Mouse (Mus musculus) midbrain, embryonic 12.5 days (tissue): ENCODE results near the gene Vegfc. TPM values are rescaled to one million over a fixed set of nuclear protein-coding genes. Genes with fewer than 3 reads are reported as not detected.
A peak's percentile ranks its signal among the peaks of the same experiment; 100 is the strongest.

Experiments
- ATAC-seq: fragments of 200-750 bp; cut with Nextera tagmentation; 2 replicates; pipeline ENCODE4 v1.8.0; 2017; ENCODE audit warnings: low read depth, moderate TSS enrichment, moderate library complexity; ENCODE audit not compliant: low FRiP score
- H3K27ac ChIP-seq: fragments of 300-500 bp; sonication (generic); replicated peaks from 2 replicates; pipeline ENCODE4 v1.5.1; 2016; ENCODE audit warnings: mild to moderate bottlenecking
- H3K27me3 ChIP-seq: fragments of 300-500 bp; sonication (generic); 2 replicates; pipeline ENCODE4 v1.6.1; 2016; ENCODE audit warnings: mild to moderate bottlenecking
- H3K36me3 ChIP-seq: fragments of 300-500 bp; sonication (generic); 2 replicates; pipeline ENCODE4 v1.6.1; 2016
- H3K4me1 ChIP-seq: fragments of 300-500 bp; sonication (generic); 2 replicates; pipeline ENCODE4 v1.6.1; 2016
- H3K4me2 ChIP-seq: fragments of 300-500 bp; sonication (generic); replicated peaks from 2 replicates; pipeline ENCODE4 v1.6.1; 2016; ENCODE audit warnings: mild to moderate bottlenecking, moderate library complexity
- H3K4me3 ChIP-seq: fragments of 300-500 bp; sonication (generic); 2 replicates; pipeline ENCODE4 v1.5.1; 2016; ENCODE audit warnings: mild to moderate bottlenecking
- H3K9ac ChIP-seq: fragments of 300-500 bp; sonication (generic); replicated peaks from 2 replicates; pipeline ENCODE4 v1.6.1; 2016; ENCODE audit warnings: mild to moderate bottlenecking, moderate library complexity
- H3K9me3 ChIP-seq: fragments of 300-500 bp; sonication (generic); 2 replicates; pipeline ENCODE4 v1.6.1; 2016; ENCODE audit warnings: mild to moderate bottlenecking
- WGBS: fragments of 180-500 bp; shearing (Covaris S2); methylation state at CpG from one replicate; pipeline ENCODE4 v1.1.7; 2016; 5-methylcytosine and 5-hydroxymethylcytosine counted together
- polyA plus RNA-seq: library from polyadenylated mRNA; unstranded; fragments of >200 nt; fragmentation: Nextera tagmentation; extraction: Ambion mirVana; gene quantifications from 2 replicates; pipeline ENCODE4 v1.2.1, GENCODE M21; 2016

Gene Vegfc
- 4.4 and 5.7 TPM in 2 replicates for polyA plus RNA-seq

DNA sequence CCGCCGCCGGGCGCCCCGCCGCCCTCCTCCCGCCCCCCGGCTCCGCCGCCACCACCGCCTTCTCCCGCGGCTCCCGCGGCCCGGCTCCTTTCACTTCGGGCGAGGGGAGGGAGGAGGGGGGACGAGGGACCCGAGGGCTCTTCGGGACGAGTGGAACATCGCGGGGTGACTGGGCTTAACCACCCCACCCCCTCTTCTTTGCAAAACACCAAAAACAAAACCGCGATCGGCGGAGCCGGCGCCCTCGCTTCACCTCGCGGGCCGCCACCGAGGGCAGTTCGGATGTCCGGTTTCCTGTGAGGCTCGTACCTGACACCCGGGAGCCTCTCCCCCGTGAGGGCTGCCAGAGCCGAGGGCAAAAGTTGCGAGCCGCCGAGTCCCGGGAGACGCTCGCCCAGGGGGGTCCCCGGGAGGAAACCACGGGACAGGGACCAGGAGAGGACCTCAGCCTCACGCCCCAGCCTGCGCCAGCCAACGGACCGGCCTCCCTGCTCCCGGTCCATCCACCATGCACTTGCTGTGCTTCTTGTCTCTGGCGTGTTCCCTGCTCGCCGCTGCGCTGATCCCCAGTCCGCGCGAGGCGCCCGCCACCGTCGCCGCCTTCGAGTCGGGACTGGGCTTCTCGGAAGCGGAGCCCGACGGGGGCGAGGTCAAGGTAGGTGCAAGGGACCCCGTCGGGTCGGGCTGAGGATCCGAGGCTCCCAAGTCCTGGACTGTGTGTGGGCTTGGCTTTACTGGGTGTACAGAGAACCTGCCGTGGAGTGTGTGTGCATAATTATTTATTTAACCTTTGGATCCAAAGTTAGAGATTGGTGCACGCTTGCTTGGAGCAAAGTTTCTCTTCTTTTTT, at the start of gene Vegfc:
TSS of gene Vegfc (plus strand) at position 336 of the 850 bp plus-strand sequence.
- H3K4me1 ChIP-seq, result 0 out of 2 replicates have a peak, but pooled peaks cover 3% of the 10 kb centered on the region
- peak; percentile 85 for ATAC-seq
- peak within 1 kb of the TSS; percentile 82 for H3K9ac ChIP-seq
- no peaks in the 10 kb centered on the region for H3K9me3 ChIP-seq
- peaks cover 27% of the 10 kb centered on the region for H3K27me3 ChIP-seq
- H3K27ac ChIP-seq, result peak within 1 kb of the TSS; percentile 46
- under 1% methylated on average over 67 of the region's 79 CpGs for WGBS
- H3K4me3 ChIP-seq, result peak within 1 kb of the TSS; percentile 80
- H3K4me2 ChIP-seq, result peak within 1 kb of the TSS; percentile 83
- no peaks in the 10 kb centered on the region for H3K36me3 ChIP-seq

GRCm38 (mm10) chr8:54034584-54034983, 42.8 kb upstream of the Vegfc start:
- Histone ChIP-seq H3K9me3 (no peaks in the 10 kb centered on the region), H3K36me3 (no peaks in the 10 kb centered on the region), H3K9ac (no peak overlapping the region), H3K4me2 (no peak overlapping the region), H3K4me3 (no peak overlapping the region), H3K27me3 (no peaks in the 10 kb centered on the region), H3K4me1 (no peaks in the 10 kb centered on the region), H3K27ac (no peak overlapping the region)
- WGBS, result 94% methylated on average over 1 of the region's 1 CpGs
- peak; percentile 41; the same call in 1 of the 2 replicates for ATAC-seq

DNA sequence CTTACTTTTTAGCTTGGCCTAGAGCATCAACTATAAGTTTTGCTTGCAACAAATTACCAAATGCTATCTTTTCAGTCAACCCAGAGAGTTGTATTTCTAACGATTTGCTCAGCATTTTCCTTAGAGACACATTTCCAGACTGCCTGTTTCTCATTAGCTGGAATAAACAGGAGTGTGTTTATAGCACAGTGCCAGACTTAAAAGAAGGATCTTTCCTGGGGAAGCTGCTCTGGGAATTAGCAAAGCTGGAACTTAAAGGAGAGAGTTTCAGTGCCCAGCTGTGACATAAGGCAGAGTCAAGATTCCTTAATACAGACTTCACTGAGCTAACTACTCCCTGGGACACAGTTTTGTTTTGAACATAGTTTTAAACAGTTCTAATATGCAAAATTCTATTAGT, 34.8 kb upstream of the Vegfc start:
- no peak overlapping the region for H3K27ac ChIP-seq
- ATAC-seq, result no peak

GRCm38 (mm10) chr8:54043468-54043867, 33.9 kb upstream of the Vegfc start:
- Histone ChIP-seq H3K4me1 (no peaks in the 10 kb centered on the region), H3K27me3 (no peaks in the 10 kb centered on the region), H3K9ac (no peak overlapping the region), H3K27ac (no peak overlapping the region), H3K4me2 (no peak overlapping the region), H3K9me3 (no peaks in the 10 kb centered on the region), H3K4me3 (no peak overlapping the region), H3K36me3 (no peaks in the 10 kb centered on the region)
- whole genome bisulfite sequencing, result 91% methylated on average over 1 of the region's 1 CpGs
- no peak for ATAC-seq

More for the DNA sequence above, 34.8 kb upstream of the Vegfc start:
- no peak overlapping the region for H3K4me2 ChIP-seq
- no peaks in the 10 kb centered on the region for H3K27me3 ChIP-seq
- H3K36me3 ChIP-seq, result no peaks in the 10 kb centered on the region
- H3K9ac ChIP-seq, result no peak overlapping the region
- no peaks in the 10 kb centered on the region for H3K4me1 ChIP-seq
- no peaks in the 10 kb centered on the region for H3K9me3 ChIP-seq
- no peak overlapping the region for H3K4me3 ChIP-seq
- 44% methylated on average over 1 of the region's 1 CpGs for WGBS

- Histone ChIP-seq H3K27me3 (no peaks in the 10 kb centered on the region), H3K27ac (no peak overlapping the region), H3K4me3 (no peak overlapping the region), H3K4me2 (no peak overlapping the region), H3K36me3 (no peaks in the 10 kb centered on the region), H3K4me1 (peaks cover 4% of the 10 kb centered on the region; the same call in 1 of the 2 replicates), H3K9me3 (no peaks in the 10 kb centered on the region), H3K9ac (no peak overlapping the region)
- ATAC-seq, result peak; percentile 80
- 11% methylated on average over 1 of the region's 1 CpGs for WGBS
Observed at GRCm38 (mm10) chr8:54053210-54053609, 24.2 kb upstream of the Vegfc start.

GRCm38 (mm10) chr8:54065492-54065891, 11.9 kb upstream of the Vegfc start:
- no peaks in the 10 kb centered on the region for H3K36me3 ChIP-seq
- no peaks in the 10 kb centered on the region for H3K4me1 ChIP-seq
- 67% methylated on average over 4 of the region's 4 CpGs for WGBS

GRCm38 (mm10) chr8:54076301-54076700, 1.1 kb upstream of the Vegfc start:
- H3K4me2 ChIP-seq, result peak overlapping the region; percentile 83
- H3K9me3 ChIP-seq, result no peaks in the 10 kb centered on the region
- peaks cover 35% of the 10 kb centered on the region for H3K27me3 ChIP-seq
- no peak for ATAC-seq
- no peak overlapping the region for H3K27ac ChIP-seq
- H3K4me3 ChIP-seq, result no peak overlapping the region
- H3K36me3 ChIP-seq, result no peaks in the 10 kb centered on the region
- H3K4me1 ChIP-seq, result 0 out of 2 replicates have a peak, but pooled peaks cover 3% of the 10 kb centered on the region
- 59% methylated on average over 1 of the region's 1 CpGs for WGBS
- H3K9ac ChIP-seq, result no peak overlapping the region

More at GRCm38 (mm10) chr8:54065492-54065891, 11.9 kb upstream of the Vegfc start:
- no peak overlapping the region for H3K4me2 ChIP-seq
- H3K9ac ChIP-seq, result no peak overlapping the region
- H3K27me3 ChIP-seq, result peaks cover 13% of the 10 kb centered on the region
- no peak overlapping the region for H3K4me3 ChIP-seq
- no peak for ATAC-seq
- no peaks in the 10 kb centered on the region for H3K9me3 ChIP-seq
- no peak overlapping the region for H3K27ac ChIP-seq

DNA sequence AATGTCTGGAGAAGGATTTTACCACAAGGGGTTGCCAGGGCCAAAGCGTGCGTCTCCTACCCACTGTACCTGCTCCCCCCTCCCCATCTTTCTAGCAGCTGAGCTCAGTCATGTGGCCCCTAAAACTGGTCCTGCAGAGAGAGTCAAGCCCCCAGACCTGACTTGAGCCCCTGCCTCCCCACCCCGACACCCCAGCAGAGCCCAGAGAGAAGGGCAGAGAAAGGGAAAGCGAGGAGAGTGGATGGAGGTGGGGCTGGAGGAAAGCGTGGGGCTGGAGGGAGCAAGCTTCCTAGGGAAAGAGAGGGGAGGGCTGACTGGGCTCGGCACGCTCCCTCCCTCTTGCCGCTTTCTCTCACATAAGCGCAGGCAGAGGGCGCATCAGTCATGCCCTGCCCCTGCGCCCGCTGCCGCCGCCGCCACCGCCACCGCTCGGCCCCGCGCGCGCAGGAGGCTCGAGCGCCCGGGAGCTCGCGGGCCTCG, 575 bp upstream of the Vegfc start:
- Histone ChIP-seq H3K9me3 (no peaks in the 10 kb centered on the region), H3K4me2 (peak overlapping the region; percentile 83), H3K36me3 (no peaks in the 10 kb centered on the region), H3K4me1 (0 out of 2 replicates have a peak, but pooled peaks cover 3% of the 10 kb centered on the region), H3K4me3 (peak overlapping the region; percentile 80), H3K27ac (peak overlapping the region; percentile 46), H3K27me3 (peaks cover 34% of the 10 kb centered on the region), H3K9ac (peak overlapping the region; percentile 82)
- peak; percentile 95 for ATAC-seq
- 1% methylated on average over 18 of the region's 28 CpGs for WGBS

GRCm38 (mm10) chr8:54078121-54078440, 675 bp downstream of the Vegfc start:
- Histone ChIP-seq H3K4me1 (0 out of 2 replicates have a peak, but pooled peaks cover 3% of the 10 kb centered on the region), H3K36me3 (no peaks in the 10 kb centered on the region), H3K27ac (no peak overlapping the region), H3K9me3 (no peaks in the 10 kb centered on the region), H3K27me3 (peaks cover 25% of the 10 kb centered on the region), H3K9ac (peak overlapping the region; percentile 82), H3K4me3 (peak overlapping the region; percentile 80), H3K4me2 (peak overlapping the region; percentile 83)
- ATAC-seq, result no peak
- 7% methylated on average over 1 of the region's 1 CpGs for WGBS

DNA sequence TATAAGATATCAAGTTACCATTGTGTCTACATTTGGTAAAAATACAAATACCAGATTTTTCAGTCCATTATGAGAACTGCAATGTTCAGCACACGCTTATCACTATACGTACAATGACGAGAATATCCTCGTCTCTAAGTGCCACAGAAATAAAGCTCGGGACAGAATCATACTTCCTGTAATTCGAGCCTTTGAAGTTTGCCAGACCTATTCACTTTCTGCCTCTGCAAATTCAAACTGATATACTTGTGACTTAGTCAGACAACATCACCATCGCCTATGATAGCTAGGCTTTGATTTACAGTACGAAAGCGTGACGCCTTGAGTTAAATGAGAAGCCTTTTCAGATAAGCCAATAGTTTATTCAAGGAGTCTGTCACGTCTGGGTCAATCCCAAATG, 1.6 kb downstream of the Vegfc start:
- peaks cover 20% of the 10 kb centered on the region for H3K27me3 ChIP-seq
- 61% methylated on average over 11 of the region's 11 CpGs for WGBS
- H3K4me3 ChIP-seq, result no peak overlapping the region
- H3K4me2 ChIP-seq, result no peak overlapping the region; the same call in 1 of the 2 replicates
- ATAC-seq, result no peak
- 0 out of 2 replicates have a peak, but pooled peaks cover 3% of the 10 kb centered on the region for H3K4me1 ChIP-seq
- H3K36me3 ChIP-seq, result no peaks in the 10 kb centered on the region
- H3K9ac ChIP-seq, result no peak overlapping the region
- no peak overlapping the region for H3K27ac ChIP-seq
- H3K9me3 ChIP-seq, result no peaks in the 10 kb centered on the region

- H3K36me3 ChIP-seq, result no peaks in the 10 kb centered on the region
- H3K4me3 ChIP-seq, result no peak overlapping the region
- no peaks in the 10 kb centered on the region for H3K9me3 ChIP-seq
- 0 out of 2 replicates have a peak, but pooled peaks cover 3% of the 10 kb centered on the region for H3K4me1 ChIP-seq
- H3K9ac ChIP-seq, result no peak overlapping the region
- ATAC-seq, result no peak
- no peak overlapping the region for H3K4me2 ChIP-seq
- peaks cover 20% of the 10 kb centered on the region for H3K27me3 ChIP-seq
- no peak overlapping the region for H3K27ac ChIP-seq
Observed at GRCm38 (mm10) chr8:54079601-54080000, 2.2 kb downstream of the Vegfc start.

GRCm38 (mm10) chr8:54085896-54086295, 8.5 kb downstream of the Vegfc start:
- WGBS, result 88% methylated on average over 6 of the region's 6 CpGs
- Histone ChIP-seq H3K9ac (no peak overlapping the region), H3K4me1 (no peaks in the 10 kb centered on the region), H3K36me3 (no peaks in the 10 kb centered on the region), H3K9me3 (no peaks in the 10 kb centered on the region), H3K27ac (no peak overlapping the region), H3K4me2 (no peak overlapping the region), H3K27me3 (no peaks in the 10 kb centered on the region), H3K4me3 (no peak overlapping the region)
- no peak for ATAC-seq
